Mouse (Mus musculus) MEL (cell line): Measurements from ENCODE around the gene Klhl40.

Experiments
- BHLHE40 ChIP-seq: IDR thresholded peaks from 2 replicates; pipeline ENCODE4 v1.6.1; 2012; ENCODE audit warnings: low read depth, mild to moderate bottlenecking, inconsistent platforms, low read length, improper control_type of control experiment, borderline replicate concordance
- CTCF ChIP-seq, 3 experiments: IDR thresholded peaks in 2 of 3; conservative IDR thresholded peaks in 1 of 3; 2 replicates each; pipeline ENCODE4 v1.5.1; 2011 to 2012; ENCODE audit warnings: low read length in 3 of 3, low read depth in 2 of 3, mild to moderate bottlenecking in 2 of 3, improper control_type of control experiment in 1 of 3, inconsistent platforms in 1 of 3, mixed read lengths in 1 of 3, moderate library complexity in 1 of 3; ENCODE audit not compliant: control insufficient read depth in 1 of 3, insufficient read depth in 1 of 3, poor library complexity in 1 of 3, severe bottlenecking in 1 of 3
- E2F4 ChIP-seq: IDR thresholded peaks from 2 replicates; pipeline ENCODE4 v1.6.1; 2011; ENCODE audit warnings: low read depth, low read length, improper control_type of control experiment, borderline replicate concordance
- ELF1 ChIP-seq: IDR thresholded peaks from 2 replicates; pipeline ENCODE4 v1.6.1; 2014; ENCODE audit warnings: low read depth, mild to moderate bottlenecking, inconsistent platforms, low read length, improper control_type of control experiment, moderate library complexity
- HCFC1 ChIP-seq: IDR thresholded peaks from 2 replicates; pipeline ENCODE4 v1.6.1; 2012; ENCODE audit warnings: low read depth, mild to moderate bottlenecking, inconsistent platforms, low read length, improper control_type of control experiment, moderate library complexity
- MAX ChIP-seq: IDR thresholded peaks from 2 replicates; pipeline ENCODE4 v1.6.1; 2011; ENCODE audit warnings: low read length, improper control_type of control experiment
- POLR2A ChIP-seq, 2 experiments: IDR thresholded peaks; 2 replicates each; pipeline ENCODE4 v1.6.1; 2011 to 2012; ENCODE audit warnings: low read length in 2 of 2, mild to moderate bottlenecking in 2 of 2, control low read depth in 1 of 2, improper control_type of control experiment in 1 of 2, low read depth in 1 of 2, moderate library complexity in 1 of 2; ENCODE audit not compliant: control insufficient read depth in 1 of 2, insufficient read depth in 1 of 2, poor library complexity in 1 of 2
- RCOR1 ChIP-seq: IDR thresholded peaks from 2 replicates; pipeline ENCODE4 v1.6.1; 2012; ENCODE audit warnings: low read depth, mild to moderate bottlenecking, inconsistent platforms, low read length, improper control_type of control experiment
- USF1 ChIP-seq: IDR thresholded peaks from 2 replicates; pipeline ENCODE4 v1.6.1; 2014; ENCODE audit warnings: low read depth, mild to moderate bottlenecking, inconsistent platforms, low read length, improper control_type of control experiment, moderate library complexity
- USF2 ChIP-seq, 2 experiments: IDR thresholded peaks; 2 replicates each; pipeline ENCODE4 v1.6.1; 2011 to 2012; ENCODE audit warnings: improper control_type of control experiment in 2 of 2, low read length in 2 of 2, borderline replicate concordance in 1 of 2, inconsistent platforms in 1 of 2, low read depth in 1 of 2, mild to moderate bottlenecking in 1 of 2; ENCODE audit not compliant: insufficient read depth in 1 of 2

GRCm38 (mm10) chr9:121822585-121822991 lies 45.2 kb downstream of the Klhl40 start:
- TF ChIP-seq CTCF (IDR thresholded peaks at IDR 0.05 in 2 of 3, conservative IDR thresholded peaks at IDR 0.05 in 1 of 3; ENCODE audit: control insufficient read depth in 1 of 3, insufficient read depth in 1 of 3, low read depth in 2 of 3, low read length in 3 of 3, poor library complexity in 1 of 3, severe bottlenecking in 1 of 3) (no peak), ELF1 (no peak), MAX (no peak), HCFC1 (no peak), BHLHE40 (no peak), POLR2A (IDR thresholded peaks at IDR 0.05; ENCODE audit: control insufficient read depth in 1 of 2, insufficient read depth in 1 of 2, low read depth in 1 of 2, low read length in 2 of 2, poor library complexity in 1 of 2) (no peak), USF1 (no peak), E2F4 (no peak), RCOR1 (no peak), USF2 (IDR thresholded peaks at IDR 0.05; ENCODE audit: borderline replicate concordance in 1 of 2, insufficient read depth in 1 of 2, low read depth in 1 of 2, low read length in 2 of 2) (no peak)
